Mouse (Mus musculus): Measurements from ENCODE around the gene Tbk1.

DNA sequence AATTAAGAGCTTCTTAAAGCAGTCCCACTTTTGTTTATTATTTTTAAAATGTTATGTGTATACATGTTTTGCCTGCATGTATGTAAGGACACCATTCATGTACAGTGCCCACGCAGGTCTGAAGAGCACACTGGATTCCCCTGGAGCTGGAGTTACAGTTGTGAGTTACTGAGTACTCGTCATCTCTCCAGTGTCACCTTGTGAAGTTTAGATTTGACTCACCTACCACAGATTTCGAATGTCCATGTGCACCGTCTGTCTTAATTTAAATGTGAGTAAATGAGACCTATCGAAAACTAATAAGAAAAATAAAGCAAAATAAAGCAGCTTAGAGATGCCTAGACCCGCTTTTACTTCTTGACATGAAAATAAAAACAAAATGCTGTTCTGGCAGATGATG lies 49.7 kb upstream of the Tbk1 start:
- TF ChIP-seq ZC3H11A (IDR thresholded peaks at IDR 0.05; ENCODE audit: borderline replicate concordance, low read depth, low read length) (no peak), ZNF384 (IDR thresholded peaks at IDR 0.05; ENCODE audit: low read depth, low read length) (no peak), MAFK (IDR thresholded peaks at IDR 0.05; ENCODE audit: insufficient read depth, low read depth, low read length) (no peak)

Data from ES-E14 (cell line).